Mouse (Mus musculus) skeletal muscle tissue, adult 2 months (tissue): ENCODE measurements around the gene Zfp865.

ENCODE experiments used
- DNase-seq: peaks from one replicate; pipeline ENCODE4 v3.0.0-alpha.2; 2012; ENCODE audit warnings: low read depth, low spot score

Zfp865 gene

DNA sequence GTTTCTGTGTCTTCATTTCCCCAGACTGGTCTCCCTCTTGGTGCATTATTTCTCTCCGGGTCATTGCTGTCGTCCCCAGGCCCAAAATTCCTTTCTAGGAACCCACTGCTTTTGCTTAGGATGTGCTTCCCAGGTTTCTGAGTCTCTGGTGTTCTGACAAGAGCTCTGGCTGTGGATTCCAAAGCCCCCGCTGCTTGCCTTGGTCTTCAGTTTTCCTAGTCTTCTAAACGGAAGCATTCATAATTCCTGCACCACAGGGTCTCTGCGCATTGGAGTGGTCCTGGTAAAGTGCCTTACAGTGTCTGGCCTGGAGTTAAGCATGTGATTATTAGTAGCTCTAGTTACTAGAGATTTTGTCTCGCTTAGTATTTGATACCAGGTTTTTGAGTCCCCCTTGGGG lies 60.6 kb downstream of the Zfp865 start:
- no peak for DNase-seq

GRCm38 (mm10) chr7:5081241-5081640 lies 61.1 kb downstream of the Zfp865 start:
- no peak for DNase-seq

DNA sequence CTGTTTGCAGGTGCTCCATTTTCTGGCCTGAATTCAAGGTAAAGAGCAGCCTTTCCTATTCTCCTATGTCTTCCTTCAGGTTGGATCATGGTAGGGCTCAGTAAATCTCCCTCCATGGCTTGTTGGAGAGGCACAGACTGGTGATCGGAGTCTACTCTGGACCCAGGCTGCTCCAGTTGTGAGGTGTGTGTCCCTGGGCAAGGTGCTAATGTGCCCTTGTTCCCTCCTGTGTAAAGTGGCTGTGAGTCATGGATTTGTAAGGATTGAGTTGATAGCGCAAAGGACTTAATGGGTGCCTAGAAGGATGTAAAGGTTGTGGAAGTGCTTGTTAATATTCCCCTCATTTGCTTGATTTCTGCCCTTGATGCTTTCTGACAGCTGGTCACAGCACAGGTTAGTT lies 61.8 kb downstream of the Zfp865 start:
- DNase-seq = no peak

GRCm38 (mm10) chr7:5083325-5084105 lies 63.3 kb downstream of the Zfp865 start:
- no peak for DNase-seq

DNA sequence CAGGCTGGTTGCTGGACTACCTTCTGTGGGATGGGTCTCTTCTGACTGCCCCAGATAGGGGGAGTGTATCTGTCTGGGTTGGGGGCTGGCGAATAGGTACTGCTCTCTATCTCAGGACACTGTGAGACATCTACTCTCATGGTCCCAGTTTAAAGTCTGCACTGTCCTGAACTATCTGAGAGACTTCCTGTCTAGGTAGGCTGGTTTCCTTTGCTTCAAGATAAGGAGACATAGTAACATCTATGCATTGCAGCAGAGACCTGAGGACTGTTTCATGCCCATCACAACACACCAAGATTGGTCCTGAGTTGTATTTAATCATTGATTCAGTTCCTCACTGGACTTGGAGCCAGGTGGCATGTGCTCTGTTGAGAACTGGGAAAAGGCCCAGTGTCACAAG lies 65.3 kb downstream of the Zfp865 start:
- no peak for DNase-seq
